Mouse (Mus musculus) hindbrain, postnatal 0 days (tissue): ENCODE results near the gene Bcl2l13. TPM values are rescaled to one million over a fixed set of nuclear protein-coding genes. Genes with fewer than 3 reads are reported as not detected.
"Not testable (repeated sequence)": the region's sequence is repeated elsewhere in the genome, so short reads cannot be mapped to it uniquely, and the experiment has no call there.

ENCODE experiments used
- ATAC-seq: fragments of 200-750 bp; cut with Nextera tagmentation; 2 replicates; pipeline ENCODE4 v1.8.0; 2017; ENCODE audit warnings: mild to moderate bottlenecking, moderate TSS enrichment, moderate library complexity
- DNase-seq: peaks from one replicate; pipeline ENCODE4 v3.0.0-alpha.2; 2015; ENCODE audit warnings: low spot score
- H3K27ac ChIP-seq: fragments of 300-500 bp; sonication (generic); 2 replicates; pipeline ENCODE4 v1.5.1; 2014; ENCODE audit warnings: mild to moderate bottlenecking
- H3K27me3 ChIP-seq: fragments of 300-500 bp; sonication (generic); 2 replicates; pipeline ENCODE4 v1.6.1; 2014; ENCODE audit warnings: low read length, mixed read lengths; ENCODE audit not compliant: insufficient read depth
- H3K36me3 ChIP-seq: fragments of 300-500 bp; sonication (generic); 2 replicates; pipeline ENCODE4 v1.6.1; 2014; ENCODE audit warnings: low read length, mixed read lengths; ENCODE audit not compliant: insufficient read depth
- H3K4me1 ChIP-seq: fragments of 300-500 bp; sonication (generic); 2 replicates; pipeline ENCODE4 v1.6.1; 2014; ENCODE audit warnings: antibody characterized with exemption, low read length, mixed read lengths; ENCODE audit not compliant: insufficient read depth
- H3K4me2 ChIP-seq: fragments of 300-500 bp; sonication (generic); 2 replicates; pipeline ENCODE4 v1.6.1; 2014; ENCODE audit warnings: low read depth, mild to moderate bottlenecking, low read length, moderate library complexity, mixed read lengths
- H3K4me3 ChIP-seq: fragments of 300-500 bp; sonication (generic); 2 replicates; pipeline ENCODE4 v1.5.1; 2014; ENCODE audit warnings: low read length
- H3K9ac ChIP-seq: fragments of 300-500 bp; sonication (generic); replicated peaks from 2 replicates; pipeline ENCODE4 v1.6.1; 2014; ENCODE audit warnings: mild to moderate bottlenecking, low read length, moderate library complexity, mixed read lengths
- H3K9me3 ChIP-seq: fragments of 300-500 bp; sonication (generic); 2 replicates; pipeline ENCODE4 v1.6.1; 2016; ENCODE audit warnings: low read length, mixed read lengths
- CTCF ChIP-seq: IDR thresholded peaks from 2 replicates; pipeline ENCODE4 v1.5.1; 2016; ENCODE audit warnings: antibody characterized with exemption, control low read depth, low read depth
- WGBS: fragments of 180-500 bp; shearing (Covaris S2); extraction: QIAGEN DNeasy Blood & Tissue Kit; methylation state at CpG from one replicate; pipeline ENCODE4 v1.1.7; 2014; 5-methylcytosine and 5-hydroxymethylcytosine counted together
- polyA plus RNA-seq: library from polyadenylated mRNA; unstranded; fragments of >200 nt; fragmentation: Nextera tagmentation; extraction: Ambion mirVana; gene quantifications from 2 replicates; pipeline ENCODE4 v1.2.1, GENCODE M21; 2015
- total RNA-seq: library from RNA; depleted of rRNA; stranded (reverse); fragments of >200 nt; gene quantifications from 2 replicates; pipeline ENCODE4 v1.2.3, GENCODE M21; 2014

The Bcl2l13 gene
- total and polyA plus RNA-seq, 2 experiments from 2014 or later, result 25.5 to 177 TPM

- TF ChIP-seq CTCF, result no peak
- no peaks in the 10 kb centered on the region for H3K4me1 ChIP-seq
- no peaks in the 10 kb centered on the region for H3K27me3 ChIP-seq
- H3K27ac ChIP-seq, result no peak overlapping the region
- no peak overlapping the region for H3K4me3 ChIP-seq
- no peak for ATAC-seq
- no peaks in the 10 kb centered on the region for H3K9me3 ChIP-seq
- no peak for DNase-seq
- WGBS, result 98% methylated on average over 7 of the region's 7 CpGs
- no peak overlapping the region for H3K9ac ChIP-seq
- no peaks in the 10 kb centered on the region for H3K36me3 ChIP-seq
- H3K4me2 ChIP-seq, result no peak overlapping the region
Observed at GRCm38 (mm10) chr6:120840258-120840657, 4.2 kb downstream of the Bcl2l13 start.

- Histone ChIP-seq H3K27ac (no peak overlapping the region), H3K4me2 (no peak overlapping the region), H3K9ac (no peak overlapping the region), H3K36me3 (no peaks in the 10 kb centered on the region), H3K9me3 (no peaks in the 10 kb centered on the region), H3K27me3 (no peaks in the 10 kb centered on the region), H3K4me1 (no peaks in the 10 kb centered on the region), H3K4me3 (no peak overlapping the region)
- DNase-seq (no peak), ATAC-seq (no peak)
- 86% methylated on average over 5 of the region's 5 CpGs for WGBS
- no peak for TF ChIP-seq CTCF
Observed at GRCm38 (mm10) chr6:120841754-120842153, 5.7 kb downstream of the Bcl2l13 start.

- H3K4me3 ChIP-seq, H3K4me1 ChIP-seq, H3K9ac ChIP-seq, H3K4me2 ChIP-seq, ATAC-seq, H3K27ac ChIP-seq, H3K27me3 ChIP-seq, H3K9me3 ChIP-seq, DNase-seq: not testable (repeated sequence)
- H3K36me3 ChIP-seq, result peaks cover 13% of the 10 kb centered on the region; the same call in 1 of the 2 replicates
Observed at GRCm38 (mm10) chr6:120850720-120851119, 14.7 kb downstream of the Bcl2l13 start.

- no peak overlapping the region for H3K27ac ChIP-seq
- 61% methylated on average over 10 of the region's 10 CpGs for WGBS
- ATAC-seq, result no peak
Observed at GRCm38 (mm10) chr6:120854413-120854812, 18.4 kb downstream of the Bcl2l13 start.

GRCm38 (mm10) chr6:120858217-120858711 is 22.3 kb downstream of the Bcl2l13 start:
- Histone ChIP-seq H3K9ac (no peak overlapping the region), H3K4me2 (no peak overlapping the region), H3K4me1 (no peaks in the 10 kb centered on the region), H3K27ac (peak overlapping the region; percentile 61), H3K9me3 (no peaks in the 10 kb centered on the region), H3K36me3 (peaks cover under 1% of the 10 kb centered on the region; the same call in 1 of the 2 replicates), H3K27me3 (no peaks in the 10 kb centered on the region), H3K4me3 (no peak overlapping the region)
- WGBS, result 37% methylated on average over 8 of the region's 8 CpGs
- TF ChIP-seq CTCF, result no peak
- peak; percentile 94 for ATAC-seq
- peak; percentile 82 for DNase-seq

More at GRCm38 (mm10) chr6:120854413-120854812, 18.4 kb downstream of the Bcl2l13 start:
- Histone ChIP-seq H3K4me2 (no peak overlapping the region), H3K27me3 (no peaks in the 10 kb centered on the region), H3K9ac (no peak overlapping the region), H3K4me3 (no peak overlapping the region), H3K9me3 (no peaks in the 10 kb centered on the region), H3K4me1 (no peaks in the 10 kb centered on the region), H3K36me3 (peaks cover 9% of the 10 kb centered on the region; the same call in 1 of the 2 replicates)
- TF ChIP-seq CTCF, result no peak
- DNase-seq, result peak; percentile 55

- no peaks in the 10 kb centered on the region for H3K27me3 ChIP-seq
- no peak overlapping the region for H3K4me3 ChIP-seq
- no peaks in the 10 kb centered on the region for H3K4me1 ChIP-seq
- 95% methylated on average over 3 of the region's 3 CpGs for WGBS
- no peak for TF ChIP-seq CTCF
- no peak overlapping the region for H3K4me2 ChIP-seq
- peaks cover 2% of the 10 kb centered on the region; the same call in 1 of the 2 replicates for H3K36me3 ChIP-seq
- ATAC-seq (no peak), DNase-seq (no peak)
- H3K9me3 ChIP-seq, result no peaks in the 10 kb centered on the region
- no peak overlapping the region for H3K27ac ChIP-seq
- H3K9ac ChIP-seq, result no peak overlapping the region
Observed at GRCm38 (mm10) chr6:120860079-120860478, 24.1 kb downstream of the Bcl2l13 start.

- Histone ChIP-seq H3K27me3 (no peaks in the 10 kb centered on the region), H3K9ac (no peak overlapping the region), H3K4me2 (no peak overlapping the region), H3K27ac (no peak overlapping the region), H3K4me3 (no peak overlapping the region), H3K36me3 (peaks cover 5% of the 10 kb centered on the region; the same call in 1 of the 2 replicates), H3K9me3 (no peaks in the 10 kb centered on the region), H3K4me1 (no peaks in the 10 kb centered on the region)
- DNase-seq (no peak), ATAC-seq (no peak)
- TF ChIP-seq CTCF, result no peak
- WGBS, result 91% methylated on average over 9 of the region's 9 CpGs
Observed at GRCm38 (mm10) chr6:120866051-120866814, 30.2 kb downstream of the Bcl2l13 start.
